Mouse (Mus musculus): ENCODE results near the gene Cebpg. TPM values are rescaled to one million over a fixed set of nuclear protein-coding genes. Genes with fewer than 3 reads are reported as not detected.

The Cebpg gene
- polyA plus RNA-seq, 1 experiment = 54.7 TPM

- TF ChIP-seq POLR2A (IDR thresholded peaks at IDR 0.05; ENCODE audit: low read depth, low read length) = no peak
- peak; percentile 77; the same call in 1 of the 2 replicates for TF ChIP-seq CTCF (IDR thresholded peaks at IDR 0.05; ENCODE audit: borderline replicate concordance, insufficient read depth, low read length)
- no peak overlapping the region for H3K27ac ChIP-seq (ENCODE audit: insufficient read depth, low read length)
- H3K4me1 ChIP-seq (ENCODE audit: control insufficient read depth, insufficient read depth, low read length) = no peaks in the 10 kb centered on the region
- no peak overlapping the region for H3K4me3 ChIP-seq (ENCODE audit: insufficient read depth, low read length)
These were observed 55.5 kb downstream of the Cebpg start for GRCm38 (mm10) chr7:35000839-35001238.

Other genes starting within 250 kb of the Cebpg start
- not detected in 2 replicates for gene Chst8, start 243.9 kb downstream of the Cebpg start, polyA plus RNA-seq (2011; ENCODE audit: insufficient read length, low read depth, missing spikeins)
- 20.7 and 21.8 TPM in 2 replicates for gene Pepd, start 144.2 kb downstream of the Cebpg start, polyA plus RNA-seq (2011; ENCODE audit: insufficient read length, low read depth, missing spikeins)
- 1.8 and 5.1 TPM in 2 replicates for gene Cebpa, start 62.7 kb upstream of the Cebpg start, polyA plus RNA-seq (2011; ENCODE audit: insufficient read length, low read depth, missing spikeins)
- not detected in 2 replicates for gene Slc7a10, start 129.8 kb upstream of the Cebpg start, polyA plus RNA-seq (2011; ENCODE audit: insufficient read length, low read depth, missing spikeins)
- gene Lrp3, start 158.9 kb upstream of the Cebpg start, polyA plus RNA-seq (2011; ENCODE audit: insufficient read length, low read depth, missing spikeins) = 3.8 and 6.4 TPM in 2 replicates

Data from embryonic fibroblast, embryonic 13.5 days (primary cell).